Mouse (Mus musculus): Measurements from ENCODE around the gene Gm11562.

Gene Gm11562

DNA sequence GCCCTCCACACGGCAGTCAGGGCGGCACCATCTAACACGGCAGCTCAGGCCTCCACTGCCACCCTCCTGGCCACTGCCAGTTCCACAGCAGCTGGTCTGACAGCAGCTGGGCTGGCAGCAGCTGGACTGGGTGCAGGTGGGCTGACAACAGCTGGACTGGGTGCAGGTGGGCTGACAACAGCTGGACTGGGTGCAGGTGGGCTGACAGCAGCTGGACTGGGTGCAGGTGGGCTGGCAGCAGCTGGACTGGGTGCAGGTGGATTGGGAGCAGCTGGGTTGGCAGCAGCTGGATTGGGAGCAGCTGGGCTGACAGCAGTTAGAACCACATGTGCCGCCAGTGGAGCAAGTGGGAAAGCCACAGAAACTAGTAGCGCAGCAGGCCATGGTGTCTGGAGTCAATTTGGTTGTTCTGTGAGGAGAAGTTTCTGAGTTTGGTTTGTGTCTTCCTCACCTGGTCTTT is 37.0 kb downstream of the Gm11562 start, which contains the start of gene Krtap1-4:
Gene Krtap1-4 (minus strand): TSS at position 410 of the 460 bp plus-strand sequence.
- DNase-seq (ENCODE audit: low spot score), result no peak

DNA sequence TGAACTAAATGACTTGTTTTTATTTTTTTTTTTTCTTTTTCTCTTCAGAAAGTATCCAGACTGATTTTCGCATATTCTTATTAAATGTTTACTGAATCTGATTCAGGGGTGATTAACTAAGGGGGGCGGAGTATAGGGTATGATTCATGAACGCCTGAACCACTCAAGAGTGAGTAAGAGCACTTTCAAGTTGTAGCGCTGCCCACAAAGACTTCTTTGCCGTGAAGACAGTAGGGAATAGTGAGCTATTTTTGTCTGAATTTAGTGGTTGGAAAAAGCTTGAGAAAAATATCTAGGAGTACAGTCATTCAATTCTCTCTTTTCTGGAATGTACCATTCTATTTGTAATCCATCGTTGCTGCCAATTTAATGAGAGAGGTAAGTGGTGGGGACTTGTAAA is 38.7 kb downstream of the Gm11562 start:
- no peak for DNase-seq (ENCODE audit: low spot score)

GRCm38 (mm10) chr11:99581051-99581450 is 39.2 kb downstream of the Gm11562 start:
- DNase-seq (ENCODE audit: low spot score), result no peak

GRCm38 (mm10) chr11:99580636-99581035 is 39.6 kb downstream of the Gm11562 start, which contains the start of gene Krtap1-5:
Gene Krtap1-5, minus strand, starts transcription at chr11:99581016.
- no peak for DNase-seq (ENCODE audit: low spot score)

- peak; percentile 30 for DNase-seq (ENCODE audit: low spot score)
These were observed 46.1 kb downstream of the Gm11562 start for GRCm38 (mm10) chr11:99574106-99574505.

- no peak for DNase-seq (ENCODE audit: low spot score)
These were observed 47.1 kb downstream of the Gm11562 start for GRCm38 (mm10) chr11:99573164-99573563.
